In genomic region chr14:98864001-98864400, GRCm38 (mm10) we compare ENCODE assay signal across 21 mouse cellular contexts.
DNase-seq lines count a peak whose midpoint lies in the region; ATAC-seq and TF ChIP-seq lines count a peak whose summit lies in the region.
"Had no signal": no experiment of that assay in that cellular context is flagged by ENCODE, and none has a peak within 500 bp of the region (broad histone marks: within the 10 kb centered on the region; RNA-seq: fewer than 3 reads in every experiment).

No protein-coding gene starts in this region.

- H3K36me3 ChIP-seq in liver, adult 2 months (ENCODE audit: control insufficient read depth, insufficient read depth, low read length) = no peaks in the 10 kb centered on the region
- no peaks in the 10 kb centered on the region for H3K36me3 ChIP-seq in kidney, embryonic 14.5 days (ENCODE audit: control insufficient read depth, insufficient read depth, low read length)
- no peaks in the 10 kb centered on the region for H3K36me3 ChIP-seq in forebrain, embryonic 10.5 days (replicated peaks)
- H3K36me3 ChIP-seq: embryonic facial prominence, embryonic 12.5 days had no signal

- no peak for TF ChIP-seq CTCF in liver, adult 2 months (IDR thresholded peaks at IDR 0.05; ENCODE audit: low read depth, low read length)

- peak; percentile 92 for DNase-seq in liver, adult 2 months (ENCODE audit: extremely low read depth, low read depth, low spot score)
- DNase-seq in liver = no peak
- peak; percentile 59 for DNase-seq in kidney, adult 11 months
- peak; percentile 63 to 69 for DNase-seq in kidney, postnatal 36 days
- DNase-seq in embryo, embryonic 9.5 days (ENCODE audit: extremely low spot score) = no peak
- DNase-seq in forebrain, embryonic 10.5 days (ENCODE audit: extremely low spot score, low spot score) = no peak
- DNase-seq in spleen, postnatal 36 days (ENCODE audit: low spot score in 2 of 2) = no peak
- DNase-seq: adrenal gland, adult 8-10 months; B cell, adult 2 months; cerebellum, adult 8-10 months; gastrocnemius, postnatal 36 days; heart, postnatal 10 days; retina, postnatal 1 day; thymus, postnatal 14 days had no signal

- no peaks in the 10 kb centered on the region for H3K27me3 ChIP-seq in liver, adult 2 months (ENCODE audit: control insufficient read depth, insufficient read depth, low read length)
- no peaks in the 10 kb centered on the region for H3K27me3 ChIP-seq in kidney, embryonic 14.5 days (ENCODE audit: control insufficient read depth, insufficient read depth, low read length)
- peaks cover 15% of the 10 kb centered on the region; the same call in 1 of the 2 replicates for H3K27me3 ChIP-seq in forebrain, embryonic 10.5 days (ENCODE audit: poor library complexity, severe bottlenecking)
- H3K27me3 ChIP-seq: embryonic facial prominence, embryonic 12.5 days had no signal

- H3K4me2 ChIP-seq in kidney, embryonic 14.5 days (replicated peaks; ENCODE audit: low read depth, low read length) = no peak overlapping the region
- H3K4me2 ChIP-seq: embryonic facial prominence, embryonic 12.5 days; heart, embryonic 11.5 days; midbrain, embryonic 11.5 days had no signal

- peak; percentile 20; the same call in 1 of the 2 replicates for ATAC-seq in kidney, embryonic 14.5 days (ENCODE audit: low FRiP score, low TSS enrichment)
- ATAC-seq: forebrain, embryonic 16.5 days had no signal

- H3K4me1 ChIP-seq in liver, adult 2 months (ENCODE audit: control insufficient read depth, insufficient read depth, low read length) = peaks cover 11% of the 10 kb centered on the region
- H3K4me1 ChIP-seq in kidney, embryonic 14.5 days (ENCODE audit: control insufficient read depth, insufficient read depth, low read length) = peaks cover 12% of the 10 kb centered on the region; the same call in 1 of the 2 replicates
- peaks cover 6% of the 10 kb centered on the region; the same call in 1 of the 2 replicates for H3K4me1 ChIP-seq in forebrain, embryonic 10.5 days
- H3K4me1 ChIP-seq: embryonic facial prominence, embryonic 12.5 days had no signal

- H3K4me3 ChIP-seq in liver, adult 2 months (ENCODE audit: insufficient read depth, low read depth, low read length) = peak overlapping the region; percentile 29
- no peak overlapping the region for H3K4me3 ChIP-seq in kidney, embryonic 14.5 days (ENCODE audit: low read length)
- H3K4me3 ChIP-seq in forebrain, embryonic 10.5 days = no peak overlapping the region
- H3K4me3 ChIP-seq: embryonic facial prominence, embryonic 12.5 days had no signal

- H3K9me3 ChIP-seq in kidney, embryonic 14.5 days (ENCODE audit: control insufficient read depth, low read length) = no peaks in the 10 kb centered on the region
- H3K9me3 ChIP-seq in forebrain, embryonic 10.5 days = no peaks in the 10 kb centered on the region
- H3K9me3 ChIP-seq: embryonic facial prominence, embryonic 12.5 days had no signal

- 41% methylated on average over 6 of the region's 6 CpGs for WGBS in liver, adult 2 months
- 46% methylated on average over 6 of the region's 6 CpGs for WGBS in kidney, embryonic 14.5 days
- 89% methylated on average over 6 of the region's 6 CpGs for WGBS in forebrain, embryonic 10.5 days

- H3K79me2 ChIP-seq in liver, adult 2 months (ENCODE audit: control insufficient read depth, insufficient read depth, low read length) = no peaks in the 10 kb centered on the region

- no peak overlapping the region for H3K9ac ChIP-seq in liver, adult 2 months (ENCODE audit: low read depth, low read length)
- H3K9ac ChIP-seq in kidney, embryonic 14.5 days (ENCODE audit: low read depth, low read length) = no peak overlapping the region
- H3K9ac ChIP-seq: embryonic facial prominence, embryonic 12.5 days; liver, embryonic 14.5 days had no signal

- H3K27ac ChIP-seq in liver, adult 2 months (replicated peaks; ENCODE audit: insufficient read depth, low read depth, low read length) = peak overlapping the region; percentile 77
- peak overlapping the region; percentile 83 for H3K27ac ChIP-seq in kidney, embryonic 14.5 days (ENCODE audit: low read depth, low read length)
- H3K27ac ChIP-seq in forebrain, embryonic 10.5 days = no peak overlapping the region
- H3K27ac ChIP-seq: embryonic facial prominence, embryonic 12.5 days; liver, embryonic 14.5 days; macrophage had no signal

- no peak for TF ChIP-seq POLR2A in liver, adult 2 months (IDR thresholded peaks at IDR 0.05; ENCODE audit: extremely low read depth, insufficient read depth, low read length)

Comparison
In these comparisons a context has a peak if more than half of its experiments do, and no peak if none do; other contexts are left out.
1. DNase-seq: peak in liver, adult 2 months (single experiment), kidney, adult 11 months (single experiment) and kidney, postnatal 36 days (2 of 2); none in liver (single experiment), embryo, embryonic 9.5 days (single experiment), forebrain, embryonic 10.5 days (single experiment) and spleen, postnatal 36 days (0 of 2).